Mouse (Mus musculus): ENCODE measurements at regions not wholly inside any gene's neighbourhood (a gene's known extent, or its start where the extent isn't known, plus 50 kb on each side); places are given as distances from the start of the nearest gene placed in this dataset.

GRCm38 (mm10) chr5:33495900-33496529, 62.2 kb upstream of the Nkx1-1 start:
- TF ChIP-seq UBTF (IDR thresholded peaks at IDR 0.05; ENCODE audit: low read depth, low read length) (no peak), CHD1 (IDR thresholded peaks at IDR 0.05; ENCODE audit: low read depth, low read length) (no peak), TBP (conservative IDR thresholded peaks at IDR 0.05; ENCODE audit: low read depth, low read length) (no peak), CTCF (conservative IDR thresholded peaks at IDR 0.05 in 1 of 2, IDR thresholded peaks at IDR 0.05 in 1 of 2; ENCODE audit: low read depth in 2 of 2, low read length in 2 of 2) (peak; percentile 69 to 86), NRF1 (IDR thresholded peaks at IDR 0.05; ENCODE audit: low read depth, low read length) (no peak), POLR2A (IDR thresholded peaks at IDR 0.05; ENCODE audit: low read depth, low read length) (no peak), MAX (IDR thresholded peaks at IDR 0.05; ENCODE audit: low read length) (no peak), ZKSCAN1 (IDR thresholded peaks at IDR 0.05; ENCODE audit: borderline replicate concordance, low read depth, low read length) (no peak), JUND (conservative IDR thresholded peaks at IDR 0.05; ENCODE audit: low read depth, low read length) (no peak), ZNF384 (IDR thresholded peaks at IDR 0.05; ENCODE audit: low read depth, low read length) (no peak), MAFK (IDR thresholded peaks at IDR 0.05; ENCODE audit: insufficient replicate concordance, low read length) (no peak), MEF2A (IDR thresholded peaks at IDR 0.05; ENCODE audit: borderline replicate concordance, low read depth, low read length) (no peak), EP300 (IDR thresholded peaks at IDR 0.05; ENCODE audit: low read length) (no peak)

Data from CH12.LX (cell line).